Mouse (Mus musculus): ENCODE measurements at regions not wholly inside any gene's neighbourhood (a gene's known extent, or its start where the extent isn't known, plus 50 kb on each side); places are given as distances from the start of the nearest gene placed in this dataset.

DNA sequence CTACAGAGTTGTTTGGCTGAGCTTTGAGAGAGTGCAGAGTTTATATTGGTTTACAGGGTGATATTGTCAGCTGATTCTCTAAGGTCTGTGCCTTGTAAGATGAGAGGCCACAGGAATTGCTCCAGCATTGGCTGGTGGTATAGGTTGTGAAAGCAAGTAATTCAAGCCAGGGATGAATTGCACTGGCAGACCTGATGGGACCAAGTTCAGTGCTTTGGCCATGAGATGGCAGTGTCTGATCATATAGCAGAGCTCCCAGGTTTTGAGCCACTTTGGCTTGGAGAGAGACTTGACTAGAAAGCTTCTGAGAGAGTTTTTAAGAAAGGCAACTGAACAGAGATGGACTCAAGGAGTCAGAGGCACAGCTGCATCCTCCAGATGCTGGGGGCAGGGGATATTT is 75.8 kb upstream of the Cxcl13 start:
- Histone ChIP-seq H3K27ac (ENCODE audit: low read length) (no peak overlapping the region), H3K9ac (replicated peaks; ENCODE audit: low read depth) (no peak overlapping the region), H3K9me3 (ENCODE audit: low read length) (no peaks in the 10 kb centered on the region), H3K4me3 (ENCODE audit: low read depth, low read length) (no peak overlapping the region), H3K4me1 (ENCODE audit: insufficient read depth, low read depth, low read length) (no peaks in the 10 kb centered on the region), H3K27me3 (replicated peaks; ENCODE audit: insufficient read depth, low read length) (no peaks in the 10 kb centered on the region), H3K4me2 (replicated peaks; ENCODE audit: low read depth, low read length) (no peak overlapping the region), H3K36me3 (ENCODE audit: insufficient read depth, low read length) (no peaks in the 10 kb centered on the region)
- ATAC-seq, result peak; percentile 53; the same call in 1 of the 2 replicates
- no peak for TF ChIP-seq EP300 (IDR thresholded peaks at IDR 0.05)
- TF ChIP-seq CTCF (IDR thresholded peaks at IDR 0.05), result peak; percentile 79
- peak; percentile 73 for DNase-seq (ENCODE audit: low spot score)
